Mouse (Mus musculus) regulatory T cell (primary cell): Measurements from ENCODE around the gene Ndufb2.

ENCODE experiments used
- in situ Hi-C: fragments of 300-600 bp; cut with MboI, MseI; formaldehyde crosslinking; loops from one replicate; pipeline ENCODE4 v1.15.1; 2025; ENCODE audit warnings: high pct_unique_total_duplicates

Gene Ndufb2

GRCm38 (mm10) chr6:39592401-39593214, at the start of gene Ndufb2:
TSS of gene Ndufb2 (plus strand) at chr6:39592574.
- in situ Hi-C loops, result no loop called here

DNA sequence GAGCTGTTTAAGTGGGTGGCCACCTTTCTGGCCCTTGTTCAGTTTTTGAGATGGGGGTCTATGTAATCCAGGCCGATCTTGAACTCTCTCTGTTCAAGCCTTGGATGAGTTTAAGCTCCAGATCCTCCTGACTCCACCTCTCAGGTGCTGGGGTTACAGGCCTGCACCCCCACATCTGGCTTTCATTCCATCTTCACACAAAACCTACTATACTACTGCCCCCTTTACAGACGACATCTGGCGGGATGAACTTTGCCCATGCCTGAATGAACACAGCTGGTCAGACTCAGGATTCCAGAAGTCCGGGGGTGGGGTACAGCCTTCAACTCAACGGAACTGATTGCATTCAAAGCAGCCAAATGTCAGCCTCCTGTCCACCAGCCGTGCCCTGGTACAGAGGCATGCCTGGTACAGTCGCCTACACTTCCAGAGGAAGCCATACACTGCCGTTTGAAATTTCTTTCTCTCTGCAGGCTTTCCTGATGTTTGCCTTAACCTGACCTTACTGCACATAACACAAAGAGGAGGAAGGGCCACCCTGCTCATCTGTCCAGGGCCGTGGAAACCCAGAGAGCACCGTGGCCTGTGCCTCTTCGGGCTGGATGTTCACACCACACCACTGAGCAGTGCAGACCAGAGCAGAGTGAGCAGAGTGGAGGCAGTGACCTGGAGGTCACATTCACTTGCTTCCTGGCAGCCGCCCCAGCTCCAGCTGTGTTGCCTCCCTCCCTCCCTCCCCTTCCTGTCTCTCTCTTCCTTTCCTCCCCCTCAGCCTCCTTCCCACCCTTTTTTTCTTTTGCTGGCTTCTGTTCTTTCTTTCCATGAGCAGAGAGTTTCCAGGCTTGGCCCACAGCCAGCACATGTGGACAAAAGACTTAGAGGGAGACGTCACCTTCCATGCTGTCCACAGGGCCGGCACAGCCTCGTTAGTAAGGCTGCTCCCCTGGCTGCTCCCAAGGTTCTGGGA, 49.5 kb upstream of the Ndufb2 start:
- in situ Hi-C loops, result no loop called here

DNA sequence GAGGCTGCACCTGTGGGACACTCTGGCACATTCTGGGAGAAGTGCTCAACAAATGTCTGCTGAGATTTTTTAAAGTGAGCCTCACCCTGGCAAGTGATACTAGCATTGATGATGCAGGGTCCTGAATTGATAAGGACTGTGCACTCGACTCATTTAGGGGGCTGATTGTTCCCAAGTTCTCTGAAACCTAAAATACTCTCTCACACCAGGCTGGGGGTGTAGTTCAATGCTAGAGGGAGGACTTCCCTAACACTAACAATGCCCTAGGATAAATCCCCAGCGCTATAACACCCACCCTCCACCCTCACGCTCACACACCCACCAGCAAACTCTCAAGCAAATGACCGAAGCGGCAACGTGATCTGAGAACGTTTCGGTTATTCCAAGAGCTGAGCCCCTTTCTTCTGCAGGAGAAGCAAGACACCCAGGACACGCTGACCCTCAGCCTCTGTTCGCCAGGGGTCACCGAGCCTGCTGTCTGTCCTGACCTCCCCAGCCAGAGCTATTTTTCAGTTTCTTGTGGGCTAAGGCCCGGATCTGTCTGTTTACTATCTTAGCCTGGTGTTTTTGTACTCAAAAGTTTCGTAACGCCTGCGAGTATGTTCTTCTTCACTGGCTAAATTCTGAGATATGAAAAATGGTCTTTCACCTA, 48.5 kb upstream of the Ndufb2 start:
- in situ Hi-C loops, result no loop called here

GRCm38 (mm10) chr6:39545474-39545873, 46.9 kb upstream of the Ndufb2 start:
- in situ Hi-C loops, result no loop called here

DNA sequence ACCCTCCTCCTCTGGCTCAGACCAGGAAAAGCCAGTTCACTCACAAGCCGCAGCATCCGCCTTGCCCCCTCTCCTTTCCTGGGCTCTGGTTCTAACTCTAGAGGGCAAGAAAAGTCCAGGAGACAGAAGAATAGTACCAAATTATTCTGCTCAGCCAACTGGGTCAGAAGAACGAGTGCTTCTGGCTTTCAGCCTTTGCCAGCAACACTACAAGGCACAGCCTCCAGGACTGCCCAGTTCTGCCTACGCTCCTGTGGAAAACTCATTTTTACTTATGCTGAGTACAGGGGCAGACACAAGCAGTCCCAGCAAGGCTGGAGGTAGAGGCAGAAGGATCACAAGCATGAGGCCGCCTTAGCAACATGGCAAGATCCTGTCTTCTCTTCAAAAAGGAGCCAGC, 44.3 kb upstream of the Ndufb2 start:
- in situ Hi-C loops, result no loop called here

GRCm38 (mm10) chr6:39551981-39552636, 40.3 kb upstream of the Ndufb2 start:
- in situ Hi-C loops, result no loop called here

DNA sequence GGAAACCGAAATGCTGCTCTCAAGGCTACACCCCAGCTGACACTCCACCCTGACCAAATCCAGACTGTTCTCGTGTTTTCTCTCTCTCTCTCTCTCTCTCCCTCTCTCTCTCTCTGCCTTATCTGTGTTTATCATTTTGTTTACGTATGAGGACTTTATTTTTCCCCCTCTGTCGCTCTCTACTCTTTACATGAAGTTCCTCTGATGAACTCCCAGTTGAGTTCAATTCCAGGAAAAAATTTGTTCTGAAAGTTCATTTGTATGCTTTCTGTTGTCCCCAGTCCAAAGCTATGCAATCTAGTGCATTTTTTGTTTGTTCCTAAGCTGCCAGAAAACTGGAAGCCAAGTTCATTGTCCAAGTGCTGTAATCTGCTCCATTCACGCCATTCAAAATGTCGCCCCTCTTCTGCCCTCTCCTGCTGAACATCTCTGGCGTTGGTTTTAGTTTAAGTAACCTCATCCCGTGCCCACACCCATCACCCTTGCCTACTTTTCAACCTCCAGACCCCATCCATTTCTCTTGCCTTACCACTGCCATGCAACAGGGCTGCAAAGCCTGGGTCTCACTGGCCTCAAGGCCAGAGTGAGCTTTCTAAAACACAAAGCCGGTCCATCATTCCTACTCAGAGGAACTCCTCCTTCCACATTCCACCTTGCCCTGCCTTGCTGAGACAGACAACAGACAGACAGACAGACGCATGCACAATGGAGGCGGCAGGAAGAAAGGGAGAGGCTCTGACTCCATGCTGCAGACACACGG, 37.3 kb upstream of the Ndufb2 start:
- in situ Hi-C loops, result no loop called here

- in situ Hi-C loops, result no loop called here
Measured at GRCm38 (mm10) chr6:39555648-39555945, 36.8 kb upstream of the Ndufb2 start.

DNA sequence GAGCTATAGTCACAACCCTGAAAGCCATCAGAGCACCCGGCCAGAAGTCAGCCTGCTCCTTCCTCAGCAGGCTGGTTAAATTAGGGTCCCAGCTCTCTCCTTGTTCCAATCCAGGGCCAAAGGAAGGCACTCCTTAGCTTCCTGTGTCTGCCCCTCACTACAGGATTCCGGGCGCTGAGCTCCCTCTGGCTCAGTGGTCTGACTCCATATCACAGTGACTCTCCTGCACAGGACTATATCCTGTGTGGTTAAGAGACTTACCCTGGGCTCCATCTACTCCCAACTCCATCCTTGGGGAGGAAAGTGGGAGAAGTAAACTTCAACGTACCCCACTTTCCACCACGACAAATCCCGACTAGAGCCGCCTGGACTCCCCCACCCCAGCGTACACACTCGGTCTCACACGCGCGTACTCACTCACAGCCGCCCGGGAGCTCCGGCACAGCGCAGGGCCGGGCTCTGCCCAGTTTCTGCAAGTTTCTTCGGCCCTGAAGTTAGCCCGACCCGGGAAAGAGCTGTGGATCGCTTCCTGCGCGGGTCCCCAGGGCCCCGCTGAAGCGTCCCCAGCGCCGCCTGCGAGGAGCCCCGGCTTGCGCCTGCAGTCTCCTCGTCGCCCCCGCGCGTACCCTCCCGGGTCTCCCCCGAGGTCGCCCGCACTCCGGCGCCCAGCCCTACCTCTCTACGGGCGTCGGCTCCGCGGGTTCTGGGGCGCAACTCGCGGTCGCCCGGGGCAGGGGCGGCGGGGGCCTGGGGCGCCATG, 35.3 kb upstream of the Ndufb2 start:
- in situ Hi-C loops, result no loop called here

GRCm38 (mm10) chr6:39557723-39558261, 34.6 kb upstream of the Ndufb2 start, which contains the start of gene Dennd2a:
TSS of gene Dennd2a (minus strand) at chr6:39557867.
- in situ Hi-C loops, result no loop called here

DNA sequence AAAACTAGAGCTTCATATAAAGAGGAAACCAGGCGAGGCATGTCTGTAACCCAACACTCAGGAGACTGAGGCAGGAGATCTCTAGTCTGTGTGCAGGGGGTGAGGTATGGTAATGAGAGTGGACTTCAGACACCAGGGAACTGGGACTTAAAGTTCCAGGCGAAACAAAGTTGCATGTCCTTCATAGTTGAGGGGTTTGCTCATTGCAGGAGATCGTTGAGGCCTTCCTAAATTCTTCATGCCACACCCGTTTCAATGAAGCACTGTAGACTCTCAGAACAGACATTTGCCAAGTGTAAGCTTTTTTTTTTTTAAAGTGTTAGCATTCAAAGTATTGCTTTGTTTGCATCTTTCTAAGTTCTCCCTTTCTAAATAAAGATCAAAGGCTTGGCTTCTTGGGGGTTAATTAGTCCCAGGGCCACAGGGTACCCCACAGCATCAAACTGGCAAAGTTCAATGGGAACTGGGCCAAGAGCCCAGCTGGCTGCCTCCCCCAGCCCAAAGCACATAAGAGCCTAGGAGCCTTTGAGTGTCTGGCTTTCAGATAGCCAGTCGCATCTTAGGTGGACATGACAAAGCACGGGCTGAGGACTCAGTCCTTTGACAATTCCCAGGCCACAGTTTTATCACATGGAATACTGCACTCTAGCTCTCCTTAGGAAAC, 33.0 kb upstream of the Ndufb2 start:
- in situ Hi-C loops, result no loop called here

DNA sequence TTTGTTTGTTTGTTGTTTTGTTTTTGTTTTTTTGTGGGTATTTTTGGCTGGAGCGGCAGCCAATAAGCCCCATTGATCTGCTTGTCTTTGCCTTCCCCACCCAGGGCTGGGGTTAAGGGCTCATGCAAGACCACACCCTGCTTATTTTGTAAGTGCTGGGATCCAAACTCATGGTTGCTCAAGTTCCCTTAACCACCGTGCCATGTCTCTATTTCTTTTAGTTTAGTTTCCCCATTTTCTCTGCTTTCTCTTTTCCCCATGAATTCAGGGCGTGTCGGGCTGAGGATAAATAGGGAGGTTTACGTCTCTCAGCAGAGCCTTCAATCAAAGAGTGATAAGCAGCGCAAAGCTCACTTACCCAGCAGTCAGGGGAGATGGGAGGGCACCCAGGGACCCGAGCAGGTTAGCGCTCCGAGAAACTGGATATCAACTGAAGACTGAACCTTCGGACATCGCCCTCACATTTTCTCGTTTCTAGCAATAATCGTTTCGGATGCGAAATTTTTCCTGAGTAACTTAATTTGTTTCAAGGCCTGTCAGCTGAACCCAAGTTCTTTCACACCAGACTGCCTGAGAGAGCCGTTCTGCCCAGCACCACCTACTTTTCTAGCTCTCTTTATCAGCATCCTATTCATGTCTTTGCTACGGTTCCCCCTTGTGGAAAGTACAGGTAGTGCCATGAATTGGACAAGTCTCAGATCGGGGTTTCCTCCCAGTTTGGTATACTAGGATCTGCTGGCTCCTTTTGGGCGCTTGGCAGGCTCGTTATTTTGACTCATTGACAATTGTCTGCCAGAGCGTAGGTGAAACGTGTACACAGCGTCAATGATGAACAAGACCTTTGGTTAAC, 30.0 kb upstream of the Ndufb2 start:
- in situ Hi-C loops, result loop anchor here (5.0 kb wide), 1 partner anchor 95 kb away; no protein-coding TSS in a partner anchor

DNA sequence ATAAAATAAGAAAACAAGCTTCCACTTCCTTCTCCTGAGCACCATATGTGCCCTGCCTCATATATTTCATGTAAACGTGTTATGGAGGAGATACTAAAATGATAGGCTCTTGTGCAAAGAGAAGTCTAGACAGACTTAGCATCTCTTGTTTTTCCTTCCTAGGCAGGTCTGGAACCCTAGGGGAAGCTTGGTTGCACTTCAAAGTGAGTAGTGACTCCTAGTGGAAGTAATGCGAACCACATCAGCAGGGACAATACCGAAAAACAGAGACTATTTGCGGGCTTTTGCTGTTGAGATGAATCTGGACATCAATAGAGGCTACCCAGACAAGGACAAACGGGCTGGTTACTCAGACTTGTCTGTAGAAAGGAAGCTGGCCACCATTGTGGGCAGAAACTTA, 24.8 kb upstream of the Ndufb2 start:
- in situ Hi-C loops, result loop anchor here (5.0 kb wide), 1 partner anchor 215 kb away; no protein-coding TSS in a partner anchor

- in situ Hi-C loops, result no loop called here
Measured at GRCm38 (mm10) chr6:39570426-39570825, 21.9 kb upstream of the Ndufb2 start.

- in situ Hi-C loops, result no loop called here
Measured at GRCm38 (mm10) chr6:39573791-39574554, 18.4 kb upstream of the Ndufb2 start, which contains the start of gene Adck2. TSS of gene Adck2 (plus strand) at chr6:39573873.

GRCm38 (mm10) chr6:39574555-39574869, 17.9 kb upstream of the Ndufb2 start:
- in situ Hi-C loops, result no loop called here

DNA sequence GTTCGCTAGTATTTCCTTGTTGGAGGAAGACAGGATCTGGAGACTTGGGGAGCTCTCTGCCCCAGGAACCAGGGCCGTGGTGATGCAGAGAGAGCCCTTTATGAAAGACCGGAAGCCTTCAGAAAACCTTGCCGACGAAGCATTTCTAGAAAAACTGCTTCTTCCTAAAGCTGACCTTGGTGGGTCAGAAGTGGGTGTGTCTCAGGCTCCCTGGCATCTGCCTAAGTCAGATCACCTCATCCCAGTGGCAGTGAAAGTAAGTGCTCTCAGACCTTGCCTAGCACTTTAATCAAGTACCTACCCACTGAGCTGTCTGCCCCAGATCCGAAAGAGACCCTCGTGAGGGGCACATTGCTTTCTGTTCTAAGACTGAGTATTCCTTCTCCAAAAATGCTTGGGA, 17.4 kb upstream of the Ndufb2 start:
- in situ Hi-C loops, result no loop called here

GRCm38 (mm10) chr6:39579552-39579951, 12.8 kb upstream of the Ndufb2 start:
- in situ Hi-C loops, result no loop called here
